Mouse (Mus musculus) heart, embryonic 13.5 days (tissue): ENCODE data around the gene Slit3. TPM values are rescaled to one million over a fixed set of nuclear protein-coding genes. Genes with fewer than 3 reads are reported as not detected.

Source experiments
- ATAC-seq: fragments of 200-750 bp; cut with Nextera tagmentation; 2 replicates; pipeline ENCODE4 v1.8.0; 2017; ENCODE audit warnings: moderate TSS enrichment; ENCODE audit not compliant: insufficient number of reproducible peaks, low FRiP score, low TSS enrichment; ENCODE audit errors: extremely low read depth
- H3K27ac ChIP-seq: fragments of 300-500 bp; sonication (generic); replicated peaks from 2 replicates; pipeline ENCODE4 v1.5.1; 2015; ENCODE audit warnings: moderate library complexity, mild to moderate bottlenecking, inconsistent platforms
- H3K27me3 ChIP-seq: fragments of 300-500 bp; sonication (generic); replicated peaks from 2 replicates; pipeline ENCODE4 v1.6.1; 2015; ENCODE audit warnings: mild to moderate bottlenecking, inconsistent platforms
- H3K36me3 ChIP-seq: fragments of 300-500 bp; sonication (generic); 2 replicates; pipeline ENCODE4 v1.6.1; 2015; ENCODE audit warnings: mild to moderate bottlenecking, inconsistent platforms
- H3K4me1 ChIP-seq: fragments of 300-500 bp; sonication (generic); 2 replicates; pipeline ENCODE4 v1.6.1; 2015; ENCODE audit warnings: inconsistent platforms
- H3K4me2 ChIP-seq: fragments of 300-500 bp; sonication (generic); 2 replicates; pipeline ENCODE4 v1.6.1; 2015; ENCODE audit warnings: inconsistent platforms, mild to moderate bottlenecking, moderate library complexity
- H3K4me3 ChIP-seq: fragments of 300-500 bp; sonication (generic); 2 replicates; pipeline ENCODE4 v1.5.1; 2015; ENCODE audit warnings: moderate library complexity, mild to moderate bottlenecking, inconsistent platforms
- H3K9ac ChIP-seq: fragments of 300-500 bp; sonication (generic); 2 replicates; pipeline ENCODE4 v1.6.1; 2015; ENCODE audit warnings: inconsistent platforms, mild to moderate bottlenecking, moderate library complexity
- H3K9me3 ChIP-seq: fragments of 300-500 bp; sonication (generic); 2 replicates; pipeline ENCODE4 v1.6.1; 2016; ENCODE audit warnings: inconsistent platforms
- WGBS: fragments of 180-500 bp; shearing (Covaris S2); methylation state at CpG from one replicate; pipeline ENCODE4 v1.1.7; 2015; ENCODE audit warnings: mixed read lengths; 5-methylcytosine and 5-hydroxymethylcytosine counted together
- polyA plus RNA-seq: library from polyadenylated mRNA; unstranded; fragments of >200 nt; fragmentation: Nextera tagmentation; extraction: Ambion mirVana; gene quantifications from 2 replicates; pipeline ENCODE4 v1.2.1, GENCODE M21; 2015

Gene Slit3
- polyA plus RNA-seq, 1 experiment from 2014 or later: 12.5 TPM

GRCm38 (mm10) chr11:35597882-35598281 lies 476.9 kb downstream of the Slit3 start:
- Histone ChIP-seq H3K4me2 (no peak overlapping the region), H3K27ac (no peak overlapping the region), H3K27me3 (no peaks in the 10 kb centered on the region), H3K4me1 (peaks cover 4% of the 10 kb centered on the region; the same call in 1 of the 2 replicates), H3K9ac (no peak overlapping the region), H3K36me3 (no peaks in the 10 kb centered on the region), H3K4me3 (no peak overlapping the region), H3K9me3 (no peaks in the 10 kb centered on the region)
- WGBS: 85% methylated on average over 6 of the region's 6 CpGs
- ATAC-seq: no peak

DNA sequence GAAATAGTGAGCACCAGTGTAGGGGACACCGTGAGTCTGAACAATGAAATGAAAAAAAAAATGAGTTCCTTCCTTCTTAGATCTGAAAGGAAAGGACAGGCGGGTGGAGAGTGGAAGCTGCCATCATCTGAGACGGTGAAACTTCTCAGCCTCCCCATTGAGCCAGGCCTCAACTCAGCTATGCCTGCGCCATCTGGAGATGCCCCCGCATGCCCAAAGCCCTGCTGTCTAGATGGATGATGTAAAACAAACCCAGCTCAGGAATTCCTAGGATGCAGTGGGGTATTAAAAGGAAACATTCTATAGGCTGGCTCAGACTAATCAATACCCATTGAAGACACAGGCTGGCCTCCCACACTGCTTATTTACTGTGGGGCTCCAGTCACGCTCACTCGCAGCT lies 477.7 kb downstream of the Slit3 start:
- H3K9ac ChIP-seq: no peak overlapping the region
- no peak overlapping the region for H3K27ac ChIP-seq
- H3K27me3 ChIP-seq: no peaks in the 10 kb centered on the region
- peaks cover 4% of the 10 kb centered on the region; the same call in 1 of the 2 replicates for H3K4me1 ChIP-seq
- WGBS: 69% methylated on average over 7 of the region's 7 CpGs
- H3K4me3 ChIP-seq: no peak overlapping the region
- no peaks in the 10 kb centered on the region for H3K9me3 ChIP-seq
- H3K36me3 ChIP-seq: 0 out of 2 replicates have a peak, but pooled peaks cover 1% of the 10 kb centered on the region
- ATAC-seq: no peak
- no peak overlapping the region for H3K4me2 ChIP-seq

DNA sequence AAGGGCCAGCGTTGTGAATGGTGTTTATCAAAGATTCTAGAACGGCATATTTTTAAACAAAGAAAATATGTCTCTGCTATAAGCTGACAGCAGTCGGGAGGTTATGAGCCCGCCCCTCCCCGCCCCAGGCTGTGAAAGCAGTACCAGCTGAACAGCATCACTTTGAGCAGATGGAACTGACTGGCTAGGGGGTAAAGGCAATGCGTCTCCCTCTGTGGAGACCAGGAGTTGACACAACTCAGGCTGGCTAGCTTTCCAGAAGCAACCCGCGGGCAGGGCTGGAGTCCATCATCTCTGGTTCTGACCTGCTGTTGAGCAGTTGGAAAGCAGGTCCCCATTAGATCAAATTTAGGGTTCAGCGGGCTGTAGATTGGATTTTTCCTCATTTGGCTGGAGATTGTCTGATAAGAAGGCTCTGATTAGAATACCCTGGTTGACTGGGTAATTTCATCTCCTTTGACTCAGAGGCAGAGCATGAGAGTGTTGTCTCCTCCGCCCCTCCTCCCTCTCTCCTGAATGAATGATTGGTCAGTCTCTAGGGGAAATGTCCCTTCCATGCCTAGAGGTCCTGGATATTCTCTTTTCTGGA lies 480.7 kb downstream of the Slit3 start:
- Histone ChIP-seq H3K4me3 (no peak overlapping the region), H3K9me3 (0 out of 2 replicates have a peak, but pooled peaks cover 4% of the 10 kb centered on the region), H3K27me3 (no peaks in the 10 kb centered on the region), H3K4me1 (peaks cover 4% of the 10 kb centered on the region; the same call in 1 of the 2 replicates), H3K36me3 (0 out of 2 replicates have a peak, but pooled peaks cover 6% of the 10 kb centered on the region), H3K4me2 (no peak overlapping the region), H3K27ac (no peak overlapping the region), H3K9ac (no peak overlapping the region)
- 66% methylated on average over 10 of the region's 10 CpGs for WGBS
- ATAC-seq: no peak

DNA sequence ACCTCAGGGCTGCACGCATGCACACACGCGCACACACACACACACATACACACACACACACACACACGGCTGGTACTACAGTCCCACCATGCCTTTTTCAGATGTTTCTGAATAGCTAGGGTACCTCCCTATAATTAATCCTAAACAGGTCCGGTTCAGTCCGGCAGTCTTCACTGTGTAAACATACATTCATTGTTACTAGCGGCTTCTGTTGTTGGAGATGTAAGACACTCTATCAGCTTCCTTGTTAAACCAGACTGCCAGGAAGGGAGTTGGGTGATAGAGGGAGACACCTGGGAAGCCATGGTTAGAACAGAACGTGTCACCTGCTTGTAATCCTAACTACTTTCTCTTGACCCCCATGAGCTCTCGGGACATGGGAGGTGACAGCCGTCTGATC lies 481.6 kb downstream of the Slit3 start:
- WGBS: 71% methylated on average over 10 of the region's 10 CpGs
- Histone ChIP-seq H3K4me1 (peaks cover 4% of the 10 kb centered on the region; the same call in 1 of the 2 replicates), H3K27ac (no peak overlapping the region), H3K36me3 (0 out of 2 replicates have a peak, but pooled peaks cover 6% of the 10 kb centered on the region), H3K4me3 (no peak overlapping the region), H3K9me3 (0 out of 2 replicates have a peak, but pooled peaks cover 4% of the 10 kb centered on the region), H3K9ac (no peak overlapping the region), H3K4me2 (no peak overlapping the region), H3K27me3 (no peaks in the 10 kb centered on the region)
- no peak for ATAC-seq

- no peak for ATAC-seq
- Histone ChIP-seq H3K4me3 (no peak overlapping the region), H3K4me2 (no peak overlapping the region), H3K27ac (no peak overlapping the region), H3K9ac (no peak overlapping the region), H3K36me3 (0 out of 2 replicates have a peak, but pooled peaks cover 6% of the 10 kb centered on the region), H3K27me3 (no peaks in the 10 kb centered on the region), H3K4me1 (peaks cover 4% of the 10 kb centered on the region; the same call in 1 of the 2 replicates), H3K9me3 (0 out of 2 replicates have a peak, but pooled peaks cover 4% of the 10 kb centered on the region)
- 66% methylated on average over 6 of the region's 6 CpGs for WGBS
Measured at GRCm38 (mm10) chr11:35603946-35604345, 482.9 kb downstream of the Slit3 start.

- 0 out of 2 replicates have a peak, but pooled peaks cover 6% of the 10 kb centered on the region for H3K36me3 ChIP-seq
- H3K27me3 ChIP-seq: no peaks in the 10 kb centered on the region
- peaks cover 4% of the 10 kb centered on the region; the same call in 1 of the 2 replicates for H3K4me1 ChIP-seq
- WGBS: 65% methylated on average over 18 of the region's 18 CpGs
- H3K27ac ChIP-seq: no peak overlapping the region
- no peak overlapping the region for H3K4me2 ChIP-seq
- H3K4me3 ChIP-seq: no peak overlapping the region
- H3K9me3 ChIP-seq: 0 out of 2 replicates have a peak, but pooled peaks cover 4% of the 10 kb centered on the region
- ATAC-seq: no peak
- no peak overlapping the region for H3K9ac ChIP-seq
Measured at GRCm38 (mm10) chr11:35604848-35605790, 484.1 kb downstream of the Slit3 start.

- WGBS: 56% methylated on average over 4 of the region's 4 CpGs
- H3K4me1 ChIP-seq: no peaks in the 10 kb centered on the region; the same call in 1 of the 2 replicates
Measured at GRCm38 (mm10) chr11:35607191-35607590, 486.2 kb downstream of the Slit3 start.

DNA sequence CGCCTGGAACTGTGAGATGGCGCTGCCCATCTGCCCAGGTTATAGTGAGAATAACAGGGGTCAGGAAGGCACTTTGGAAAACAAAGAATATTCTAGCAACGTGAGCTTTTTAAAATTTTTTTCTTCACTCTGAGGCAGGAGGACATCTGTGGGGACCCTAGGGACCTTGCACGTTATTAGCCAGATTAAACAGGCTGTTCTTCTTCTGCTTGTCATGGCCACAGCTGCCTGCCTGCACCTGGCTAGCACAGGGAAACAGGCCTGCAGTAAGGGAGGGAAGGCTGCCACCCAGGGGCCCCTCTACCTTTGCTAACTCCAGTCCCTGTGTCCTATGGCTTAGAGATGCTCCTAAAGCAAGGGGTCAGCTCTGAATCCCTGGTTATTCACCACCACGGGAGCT lies 487.8 kb downstream of the Slit3 start:
- H3K4me1 ChIP-seq: no peaks in the 10 kb centered on the region
- H3K4me3 ChIP-seq: no peak overlapping the region
- no peak overlapping the region for H3K27ac ChIP-seq
- H3K36me3 ChIP-seq: 0 out of 2 replicates have a peak, but pooled peaks cover 7% of the 10 kb centered on the region
- no peak overlapping the region for H3K4me2 ChIP-seq
- no peak overlapping the region for H3K9ac ChIP-seq
- 66% methylated on average over 5 of the region's 5 CpGs for WGBS
- 0 out of 2 replicates have a peak, but pooled peaks cover 4% of the 10 kb centered on the region for H3K9me3 ChIP-seq
- no peak for ATAC-seq
- H3K27me3 ChIP-seq: no peaks in the 10 kb centered on the region; the same call in 1 of the 2 replicates

More at GRCm38 (mm10) chr11:35607191-35607590, 486.2 kb downstream of the Slit3 start:
- no peak for ATAC-seq
- Histone ChIP-seq H3K36me3 (0 out of 2 replicates have a peak, but pooled peaks cover 9% of the 10 kb centered on the region), H3K4me3 (no peak overlapping the region), H3K27ac (no peak overlapping the region), H3K27me3 (no peaks in the 10 kb centered on the region; the same call in 1 of the 2 replicates), H3K9me3 (0 out of 2 replicates have a peak, but pooled peaks cover 4% of the 10 kb centered on the region), H3K4me2 (no peak overlapping the region), H3K9ac (no peak overlapping the region)

DNA sequence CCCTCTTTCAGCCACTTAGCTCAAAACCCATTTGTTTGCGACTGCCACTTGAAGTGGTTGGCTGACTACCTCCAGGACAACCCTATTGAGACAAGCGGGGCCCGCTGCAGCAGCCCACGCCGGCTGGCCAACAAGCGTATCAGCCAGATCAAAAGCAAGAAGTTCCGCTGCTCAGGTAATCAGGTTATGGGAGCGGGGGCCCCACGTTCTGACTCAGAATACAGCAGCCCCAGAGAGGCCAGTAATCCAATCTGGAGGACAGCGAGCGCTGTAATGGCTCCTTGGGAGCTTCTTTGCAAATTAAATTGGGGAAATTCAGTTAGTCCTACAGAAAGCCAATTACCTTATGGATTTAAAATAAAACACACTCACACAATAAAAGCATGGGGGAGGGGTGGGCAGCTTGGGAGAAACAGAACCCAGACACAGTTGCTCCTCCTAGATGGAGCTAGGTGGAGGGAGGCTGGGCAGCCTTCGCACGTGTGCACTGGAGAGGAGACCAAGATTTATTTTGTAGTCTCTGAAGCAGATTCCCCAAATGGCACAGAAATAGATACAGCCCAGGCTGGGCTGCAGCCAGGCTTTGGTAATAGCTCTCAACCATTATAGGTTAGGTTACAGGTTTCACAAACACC lies 491.4 kb downstream of the Slit3 start:
- WGBS: 47% methylated on average over 13 of the region's 13 CpGs
- no peaks in the 10 kb centered on the region for H3K9me3 ChIP-seq

DNA sequence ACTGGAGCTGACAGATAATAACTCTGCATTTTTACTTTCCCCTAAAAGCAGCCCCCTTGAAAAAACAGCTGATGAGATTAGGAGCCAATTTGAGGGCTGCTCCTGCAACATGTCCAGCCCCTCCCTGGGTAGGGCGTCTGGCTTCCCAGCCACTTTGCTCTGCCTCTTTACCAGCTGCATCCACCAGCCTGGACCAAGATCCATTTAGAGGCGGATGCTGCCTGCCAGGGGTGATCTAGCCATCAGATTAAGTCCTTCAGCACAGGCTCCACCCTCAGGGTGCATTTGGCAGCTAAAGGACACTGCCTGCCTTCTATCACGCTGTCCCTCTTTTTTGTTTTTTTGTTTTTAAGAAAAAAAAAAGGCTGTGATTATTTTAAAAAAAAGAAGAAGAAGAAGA lies 493.5 kb downstream of the Slit3 start:
- Histone ChIP-seq H3K9ac (no peak overlapping the region), H3K4me3 (no peak overlapping the region), H3K4me1 (peaks cover 5% of the 10 kb centered on the region; the same call in 1 of the 2 replicates), H3K27ac (no peak overlapping the region), H3K36me3 (0 out of 2 replicates have a peak, but pooled peaks cover 3% of the 10 kb centered on the region), H3K4me2 (no peak overlapping the region), H3K27me3 (no peaks in the 10 kb centered on the region; the same call in 1 of the 2 replicates), H3K9me3 (no peaks in the 10 kb centered on the region)
- no peak for ATAC-seq
- 31% methylated on average over 3 of the region's 3 CpGs for WGBS

More for the DNA sequence above, 491.4 kb downstream of the Slit3 start:
- Histone ChIP-seq H3K4me2 (no peak overlapping the region), H3K9ac (no peak overlapping the region), H3K27ac (no peak overlapping the region), H3K27me3 (no peaks in the 10 kb centered on the region; the same call in 1 of the 2 replicates), H3K4me1 (peaks cover 5% of the 10 kb centered on the region; the same call in 1 of the 2 replicates), H3K36me3 (0 out of 2 replicates have a peak, but pooled peaks cover 3% of the 10 kb centered on the region), H3K4me3 (no peak overlapping the region)
- no peak for ATAC-seq
